Mouse (Mus musculus) granulocyte monocyte progenitor cell, adult 5-6 weeks (primary cell): ENCODE measurements at regions not wholly inside any gene's neighbourhood (a gene's known extent, or its start where the extent isn't known, plus 50 kb on each side); places are given as distances from the start of the nearest gene placed in this dataset.
A peak's percentile ranks its signal among the peaks of the same experiment; 100 is the strongest.
"Not testable (repeated sequence)": the region's sequence is repeated elsewhere in the genome, so short reads cannot be mapped to it uniquely, and the experiment has no call there.

Experiments used
- ATAC-seq: replicated peaks from 2 replicates; pipeline ENCODE4 v1.8.0; 2016; ENCODE audit warnings: mild to moderate bottlenecking, moderate TSS enrichment, inconsistent platforms; ENCODE audit not compliant: poor library complexity, severe bottlenecking

GRCm38 (mm10) chr12:77092741-77093140, 130.7 kb upstream of the Max start:
- ATAC-seq, result 0 out of 2 replicates have a peak, but pooled peaks have one; percentile 1

GRCm38 (mm10) chr12:77092143-77092542, 130.1 kb upstream of the Max start:
- no peak; the same call in 1 of the 2 replicates for ATAC-seq

GRCm38 (mm10) chr12:77091700-77092099, 129.7 kb upstream of the Max start:
- no peak for ATAC-seq

- ATAC-seq, result no peak
Observed at GRCm38 (mm10) chr12:77090525-77090924, 128.5 kb upstream of the Max start.

GRCm38 (mm10) chr12:77089624-77090278, 127.8 kb upstream of the Max start:
- no peak for ATAC-seq

GRCm38 (mm10) chr12:77088452-77088851, 126.5 kb upstream of the Max start:
- no peak for ATAC-seq

GRCm38 (mm10) chr12:77086931-77087330, 124.9 kb upstream of the Max start:
- ATAC-seq, result not testable (repeated sequence)

- peak; percentile 52 for ATAC-seq
Observed at GRCm38 (mm10) chr12:77085894-77086293, 123.9 kb upstream of the Max start.

GRCm38 (mm10) chr12:77085244-77085643, 123.2 kb upstream of the Max start:
- peak; percentile 87 for ATAC-seq

- ATAC-seq, result no peak
Observed at GRCm38 (mm10) chr12:77084744-77085143, 122.7 kb upstream of the Max start.

- no peak for ATAC-seq
Observed at GRCm38 (mm10) chr12:77084343-77084742, 122.3 kb upstream of the Max start.

GRCm38 (mm10) chr12:77083760-77084159, 121.8 kb upstream of the Max start:
- ATAC-seq, result no peak

GRCm38 (mm10) chr12:77081774-77082173, 119.8 kb upstream of the Max start:
- no peak for ATAC-seq

GRCm38 (mm10) chr12:77079481-77079880, 117.5 kb upstream of the Max start:
- no peak for ATAC-seq

- ATAC-seq, result no peak
Observed at GRCm38 (mm10) chr12:77076678-77077077, 114.7 kb upstream of the Max start.

- no peak for ATAC-seq
Observed at GRCm38 (mm10) chr12:77074602-77075001, 112.6 kb upstream of the Max start.

GRCm38 (mm10) chr12:77071700-77072099, 109.7 kb upstream of the Max start:
- no peak for ATAC-seq

GRCm38 (mm10) chr12:77067938-77068337, 105.9 kb upstream of the Max start:
- ATAC-seq, result no peak

GRCm38 (mm10) chr12:77067115-77067514, 105.1 kb upstream of the Max start:
- peak; percentile 42; the same call in 1 of the 2 replicates for ATAC-seq

- peak; percentile 47 for ATAC-seq
Observed at GRCm38 (mm10) chr12:77065645-77066512, 103.9 kb upstream of the Max start.

- no peak for ATAC-seq
Observed at GRCm38 (mm10) chr12:77064048-77064447, 102.0 kb upstream of the Max start.

GRCm38 (mm10) chr12:77061562-77061847, 99.5 kb upstream of the Max start:
- ATAC-seq, result no peak
